Mouse (Mus musculus): Measurements from ENCODE around the gene Rab1b.
"Not testable (repeated sequence)": the region's sequence is repeated elsewhere in the genome, so short reads cannot be mapped to it uniquely, and the experiment has no call there.

Rab1b gene

GRCm38 (mm10) chr19:5097521-5098362 is 9.1 kb downstream of the Rab1b start:
- peak in 1 of 2 experiments; percentile 55 for DNase-seq

DNA sequence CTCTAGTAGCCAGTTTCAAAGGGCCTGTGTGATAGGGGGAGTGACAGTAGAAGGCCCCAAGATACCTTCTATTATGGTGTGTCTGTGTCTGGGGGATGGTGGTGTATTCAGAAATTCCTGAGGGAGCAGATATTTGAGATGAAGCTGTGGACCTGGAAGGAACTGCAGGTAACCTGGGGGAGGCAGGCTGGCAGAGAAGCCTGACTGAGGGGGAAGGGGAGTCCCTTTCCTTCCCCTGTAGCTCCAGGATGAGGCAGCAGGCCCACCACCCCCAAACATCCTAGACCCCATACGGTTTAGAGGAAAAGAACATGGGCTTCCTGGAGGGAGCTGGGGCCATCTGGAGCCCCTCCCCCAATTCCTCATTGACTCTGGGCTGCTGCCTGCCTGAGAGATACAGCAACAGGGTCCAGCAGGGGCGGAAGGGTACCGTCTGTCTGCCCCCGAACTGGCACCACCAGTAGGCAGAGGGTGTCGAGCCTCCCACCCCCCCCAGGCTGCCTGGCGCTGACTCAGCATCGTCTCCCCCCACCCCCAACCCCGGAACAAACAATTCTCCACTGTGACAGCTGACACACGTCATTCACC is 10.9 kb downstream of the Rab1b start:
- DNase-seq: peak; percentile 78 to 81

GRCm38 (mm10) chr19:5094746-5095417 is 12.0 kb downstream of the Rab1b start:
- peak in 1 of 2 experiments; percentile 61 for DNase-seq

DNA sequence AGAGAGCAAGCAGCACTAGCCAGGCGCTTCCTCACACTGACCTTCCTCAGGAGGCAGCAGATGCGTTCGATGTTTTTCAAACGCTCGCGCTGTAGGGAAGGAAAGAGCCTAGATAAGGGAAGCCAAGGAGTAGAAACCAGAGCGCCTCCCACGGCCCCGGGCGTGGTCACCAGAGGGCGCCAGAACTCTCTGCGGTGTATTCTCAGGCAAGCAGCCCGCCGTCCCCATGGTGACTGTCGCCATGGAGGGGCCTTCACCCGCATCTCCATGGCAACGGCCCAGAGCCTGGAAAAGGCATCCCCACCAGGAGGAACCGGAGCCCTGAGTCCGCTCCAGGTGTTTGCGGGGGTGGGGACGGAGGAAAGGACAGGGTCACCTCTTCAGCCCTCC is 12.6 kb downstream of the Rab1b start:
- DNase-seq: peak; percentile 99 to 100

DNA sequence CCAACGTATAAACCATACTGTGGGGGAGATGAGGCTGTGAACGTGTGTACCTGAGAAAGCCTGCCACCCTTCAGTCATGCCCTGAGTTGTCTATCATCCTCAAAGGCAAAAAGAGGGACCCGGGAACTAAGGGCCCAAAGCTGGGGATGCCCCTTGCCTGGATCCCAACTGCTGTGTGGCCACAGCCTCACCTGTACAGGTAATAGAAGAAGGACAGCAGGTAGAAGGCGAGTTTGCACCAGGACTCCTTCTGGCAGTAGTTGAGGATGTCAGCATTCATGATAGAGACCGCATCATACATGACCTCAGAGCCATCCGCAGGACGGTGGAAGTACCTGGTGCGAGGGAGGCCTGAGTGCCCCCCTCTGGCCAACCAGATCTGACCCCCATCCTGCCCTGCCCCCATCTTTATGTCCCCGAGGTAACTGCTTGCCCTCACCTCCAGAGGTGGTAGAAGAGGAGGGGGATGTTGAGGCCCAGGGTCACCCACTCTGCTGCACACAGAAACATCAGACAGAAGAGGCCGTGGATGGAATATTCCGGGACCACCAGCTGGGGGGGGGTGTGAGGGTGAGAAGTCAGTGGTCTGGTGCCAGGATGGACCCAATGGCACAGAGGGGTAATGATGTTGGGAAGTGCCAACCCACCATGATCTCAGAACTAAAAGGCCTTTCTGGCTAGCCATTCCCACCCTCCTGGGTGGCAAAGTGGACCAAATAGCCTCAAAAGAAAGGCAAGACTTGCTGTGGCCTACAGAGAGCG is 13.2 kb downstream of the Rab1b start:
- DNase-seq: peak; percentile 59 to 66

GRCm38 (mm10) chr19:5092083-5092482 is 14.8 kb downstream of the Rab1b start:
- no peak for DNase-seq

GRCm38 (mm10) chr19:5089324-5089723 is 17.5 kb downstream of the Rab1b start:
- DNase-seq: no peak

GRCm38 (mm10) chr19:5087884-5088728 is 18.8 kb downstream of the Rab1b start, which contains the start of gene Yif1a:
Yif1a (plus strand) TSS chr19:5088538.
- DNase-seq: peak; percentile 94 to 96

DNA sequence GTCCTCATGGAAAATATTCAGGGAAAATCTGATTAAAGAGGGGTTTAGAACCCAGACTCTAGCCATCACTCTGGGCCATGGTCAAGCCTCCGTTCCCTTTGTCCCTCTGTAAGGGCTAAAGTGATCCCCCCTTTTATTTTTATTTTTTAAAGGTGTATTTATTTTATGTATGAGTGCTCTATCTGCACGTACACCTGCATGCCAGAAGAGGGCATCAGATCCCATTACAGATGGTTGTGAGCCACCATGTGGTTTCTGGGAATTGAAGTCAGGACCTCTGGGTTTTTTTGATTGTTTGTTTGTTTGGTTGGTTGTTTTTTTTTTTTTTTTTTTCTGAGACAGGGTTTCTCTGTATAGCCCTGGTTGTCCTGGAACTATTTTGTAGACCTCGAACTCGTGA is 20.3 kb downstream of the Rab1b start:
- DNase-seq: not testable (repeated sequence)

DNA sequence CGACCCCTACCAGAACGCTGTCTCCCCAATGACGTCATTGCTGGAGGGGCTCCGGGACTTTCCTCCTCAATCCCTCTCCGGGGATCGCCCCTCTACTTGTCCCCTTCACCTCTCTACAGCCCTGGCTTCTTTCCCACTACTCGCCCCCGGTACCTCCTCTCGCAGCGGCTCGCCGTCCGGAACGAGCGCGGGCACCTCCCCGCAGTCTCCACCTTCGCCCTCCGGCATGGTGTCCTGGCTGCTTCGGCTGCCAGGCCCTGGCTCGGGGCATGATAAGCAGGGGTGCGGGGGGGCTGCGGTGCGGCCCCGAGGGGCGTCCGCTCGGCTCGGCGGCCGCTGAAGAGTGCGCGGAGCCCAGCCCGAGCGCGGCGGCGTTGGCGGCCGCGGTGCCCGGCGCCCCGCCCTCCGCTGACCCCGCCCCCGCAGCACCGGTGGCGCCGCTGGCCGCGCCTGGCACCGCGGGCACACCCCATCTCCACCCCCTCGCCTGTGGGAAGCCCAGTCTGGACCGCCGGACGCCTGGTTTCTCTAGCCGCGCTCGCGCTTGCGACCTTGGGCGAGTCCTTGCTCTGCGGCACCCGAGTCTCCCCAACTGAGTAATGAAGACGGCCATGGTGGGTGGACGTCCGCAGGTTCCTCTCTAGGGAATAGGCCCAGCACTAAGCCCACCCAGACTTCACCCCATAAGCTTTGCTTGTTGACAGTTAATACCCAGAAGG is 21.6 kb downstream of the Rab1b start, which contains the start of gene Tmem151a:
TSS of gene Tmem151a (minus strand) at position 387 of the 719 bp plus-strand sequence.
- DNase-seq: peak; percentile 73 to 75

DNA sequence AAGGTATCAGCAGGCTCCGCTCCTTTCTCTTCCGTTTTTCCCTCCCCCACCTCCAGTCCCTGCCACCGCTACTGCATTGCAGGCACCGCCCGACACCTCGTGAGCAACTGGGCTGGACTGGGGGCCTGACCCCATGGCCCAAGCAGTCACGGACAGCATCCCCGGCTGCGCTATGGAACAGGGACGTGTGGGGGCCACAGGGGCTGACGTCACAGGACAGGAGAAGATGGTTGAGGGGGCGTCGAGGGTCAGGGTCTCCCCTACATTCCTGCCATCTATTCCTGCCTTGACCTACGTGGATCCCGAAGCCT is 22.1 kb downstream of the Rab1b start:
- peak in 1 of 2 experiments; percentile 56 for DNase-seq

- no peak for DNase-seq
Measured at GRCm38 (mm10) chr19:5083961-5084833, 22.7 kb downstream of the Rab1b start.

DNA sequence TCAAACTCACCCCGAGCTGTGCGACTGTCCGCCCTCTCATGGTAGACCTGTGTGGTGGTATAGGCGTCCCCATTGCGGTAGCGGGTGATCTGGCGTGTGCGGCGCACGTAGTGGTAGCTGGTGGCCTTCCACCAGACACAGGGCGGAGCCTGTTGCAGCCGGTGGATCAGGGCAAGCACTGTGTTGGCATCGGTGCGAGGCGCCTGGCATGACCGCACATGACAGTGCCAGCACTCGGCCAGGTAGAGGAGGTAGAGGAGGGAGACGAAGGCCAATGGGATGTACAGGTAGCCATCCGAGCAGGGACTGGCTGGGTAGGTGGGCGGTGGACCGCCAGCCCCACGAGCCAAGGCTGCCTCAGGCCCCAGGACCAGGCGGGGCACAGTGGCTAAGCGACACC is 24.3 kb downstream of the Rab1b start:
- DNase-seq: peak in 1 of 2 experiments; percentile 44

DNA sequence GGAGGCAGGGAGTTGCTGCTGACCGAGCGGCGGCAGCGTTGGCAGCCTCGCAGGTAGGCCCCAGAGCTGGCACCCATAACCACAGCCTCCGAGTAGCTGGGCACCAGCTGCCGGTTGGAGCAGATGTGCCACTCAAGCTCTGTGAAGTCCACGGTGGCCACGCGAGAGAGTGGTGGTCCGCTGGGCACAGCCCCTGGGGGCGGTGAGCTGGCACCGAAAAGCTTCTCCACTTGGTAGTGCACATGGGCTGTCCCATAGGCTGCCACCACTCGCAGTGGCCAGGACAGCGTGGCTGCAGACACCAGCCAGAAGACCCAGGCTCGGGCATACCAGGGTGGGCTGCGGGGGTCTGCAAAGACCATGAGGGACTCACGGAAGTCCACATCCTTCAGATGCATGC is 24.9 kb downstream of the Rab1b start:
- no peak for DNase-seq

- DNase-seq: no peak
Measured at GRCm38 (mm10) chr19:5079279-5079678, 27.6 kb downstream of the Rab1b start.

- no peak for DNase-seq
Measured at GRCm38 (mm10) chr19:5073518-5073917, 33.4 kb downstream of the Rab1b start.

GRCm38 (mm10) chr19:5073028-5073427 is 33.8 kb downstream of the Rab1b start:
- peak; percentile 80 to 82 for DNase-seq

GRCm38 (mm10) chr19:5072389-5073019 is 34.4 kb downstream of the Rab1b start:
- DNase-seq: no peak

DNA sequence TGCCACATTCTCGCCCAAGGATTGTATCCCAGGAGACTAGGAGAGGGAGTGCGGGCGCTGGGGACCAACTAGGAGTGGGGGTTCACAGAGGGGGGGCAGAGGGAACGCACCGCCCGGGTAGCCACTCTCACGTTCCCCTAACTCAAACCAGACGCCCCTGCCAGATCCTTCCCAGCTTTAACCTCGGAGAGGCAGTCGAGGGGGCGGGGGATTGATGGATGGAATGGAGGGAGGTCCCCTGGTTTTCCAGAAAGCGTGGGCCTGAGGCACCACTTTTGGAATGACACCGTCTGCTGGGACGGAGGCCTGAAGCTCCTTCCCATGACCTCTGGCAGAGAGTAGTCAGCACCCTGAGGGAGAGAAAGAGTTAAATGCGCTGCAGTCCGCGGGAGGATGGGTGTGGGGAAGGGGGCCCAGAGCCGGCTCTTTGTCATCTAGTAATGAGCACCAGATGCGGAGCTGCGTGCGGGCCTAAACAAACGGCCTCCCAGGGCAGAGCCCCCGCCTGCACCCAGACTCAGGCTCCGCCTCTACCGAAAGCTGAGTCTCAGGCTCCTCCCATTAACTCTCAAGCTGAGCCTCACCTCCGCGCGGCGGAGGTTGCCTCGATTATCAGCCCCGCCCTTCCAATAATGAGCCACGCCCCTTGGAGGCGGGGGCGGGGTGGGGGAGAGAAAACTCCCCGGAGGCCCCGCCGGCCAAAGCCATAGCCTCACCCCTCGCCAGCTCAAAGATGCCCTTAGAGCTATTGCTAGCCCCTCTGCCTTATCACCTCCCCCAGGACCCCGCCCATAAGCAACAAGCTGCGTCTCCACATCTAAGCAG is 35.1 kb downstream of the Rab1b start:
- peak; percentile 46 to 55 for DNase-seq

All from cerebellum, postnatal 10 days (tissue).